In genomic region chr9:78769168-78769567, GRCm38 (mm10) we compare ENCODE assay signal across 9 mouse cellular contexts.
DNase-seq lines count a peak whose midpoint lies in the region; ATAC-seq and TF ChIP-seq lines count a peak whose summit lies in the region.
"Had no signal": no experiment of that assay in that cellular context is flagged by ENCODE, and none has a peak within 500 bp of the region (broad histone marks: within the 10 kb centered on the region; RNA-seq: fewer than 3 reads in every experiment).

No protein-coding gene starts in this region.

- intact Hi-C loops in left cerebral cortex, postnatal 14 days (cut with DNase I): no loop called here

- H3K4me1 ChIP-seq in forebrain, postnatal 0 days (ENCODE audit: insufficient read depth): no peaks in the 10 kb centered on the region
- H3K4me1 ChIP-seq in forebrain, embryonic 10.5 days: no peaks in the 10 kb centered on the region
- no peaks in the 10 kb centered on the region for H3K4me1 ChIP-seq in liver, postnatal 0 days (ENCODE audit: insufficient read depth)
- no peaks in the 10 kb centered on the region for H3K4me1 ChIP-seq in heart, embryonic 11.5 days (ENCODE audit: control insufficient read depth, insufficient read depth, low read length)
- H3K4me1 ChIP-seq: megakaryocyte, embryonic 14.5 days had no signal

- ATAC-seq in forebrain, postnatal 0 days: no peak
- no peak for ATAC-seq in liver, postnatal 0 days
- no peak for ATAC-seq in heart, embryonic 11.5 days (replicated peaks; ENCODE audit: insufficient number of reproducible peaks, low FRiP score, low TSS enrichment)

- 39% methylated on average over 5 of the region's 5 CpGs for WGBS in forebrain, postnatal 0 days
- WGBS in forebrain, embryonic 10.5 days: 46% methylated on average over 5 of the region's 5 CpGs
- WGBS in liver, postnatal 0 days (ENCODE audit: insufficient replicate concordance): 33% methylated on average over 5 of the region's 5 CpGs
- 35% methylated on average over 5 of the region's 5 CpGs for WGBS in heart, embryonic 11.5 days (ENCODE audit: insufficient replicate concordance)

- TF ChIP-seq CTCF in forebrain, postnatal 0 days (IDR thresholded peaks at IDR 0.05; ENCODE audit: low read depth): peak; percentile 67
- peak; percentile 57 for TF ChIP-seq CTCF in liver, postnatal 0 days (IDR thresholded peaks at IDR 0.05; ENCODE audit: low read depth)

- no peaks in the 10 kb centered on the region for H3K36me3 ChIP-seq in forebrain, postnatal 0 days (ENCODE audit: insufficient read depth)
- H3K36me3 ChIP-seq in forebrain, embryonic 10.5 days (replicated peaks): no peaks in the 10 kb centered on the region
- H3K36me3 ChIP-seq in liver, postnatal 0 days (replicated peaks; ENCODE audit: insufficient read depth, low read length): no peaks in the 10 kb centered on the region
- no peaks in the 10 kb centered on the region for H3K36me3 ChIP-seq in heart, embryonic 11.5 days (ENCODE audit: control insufficient read depth, insufficient read depth, low read length)

- H3K9me3 ChIP-seq in forebrain, postnatal 0 days (ENCODE audit: low read length): no peaks in the 10 kb centered on the region
- H3K9me3 ChIP-seq in forebrain, embryonic 10.5 days: no peaks in the 10 kb centered on the region
- H3K9me3 ChIP-seq in liver, postnatal 0 days (ENCODE audit: low read length): no peaks in the 10 kb centered on the region
- H3K9me3 ChIP-seq in heart, embryonic 11.5 days (replicated peaks; ENCODE audit: control insufficient read depth, low read length): no peaks in the 10 kb centered on the region
- H3K9me3 ChIP-seq: megakaryocyte, embryonic 14.5 days had no signal

- H3K27me3 ChIP-seq in forebrain, postnatal 0 days (ENCODE audit: insufficient read depth, low read length): no peaks in the 10 kb centered on the region
- no peaks in the 10 kb centered on the region for H3K27me3 ChIP-seq in forebrain, embryonic 10.5 days (ENCODE audit: poor library complexity, severe bottlenecking)
- no peaks in the 10 kb centered on the region for H3K27me3 ChIP-seq in liver, postnatal 0 days (ENCODE audit: insufficient read depth, low read length)
- no peaks in the 10 kb centered on the region; the same call in 1 of the 2 replicates for H3K27me3 ChIP-seq in heart, embryonic 11.5 days (ENCODE audit: control insufficient read depth, insufficient read depth, low read length)
- H3K27me3 ChIP-seq: megakaryocyte, embryonic 14.5 days had no signal

- no peak overlapping the region for H3K4me2 ChIP-seq in forebrain, postnatal 0 days (ENCODE audit: low read depth)
- no peak overlapping the region for H3K4me2 ChIP-seq in liver, postnatal 0 days (ENCODE audit: low read depth, low read length)
- no peak overlapping the region for H3K4me2 ChIP-seq in heart, embryonic 11.5 days

- peak; percentile 65 for DNase-seq in forebrain, postnatal 0 days
- DNase-seq in forebrain, embryonic 10.5 days (ENCODE audit: extremely low spot score, low spot score): no peak
- DNase-seq in liver, postnatal 0 days: no peak
- DNase-seq in liver (no peak), R1 (ENCODE audit: low read depth, low spot score) (peak; percentile 44)
- peak; percentile 52 to 56 for DNase-seq in left cerebral cortex, postnatal 14 days (ENCODE audit: low spot score in 2 of 2)
- DNase-seq in natural killer cell, adult 2 months (ENCODE audit: low spot score in 2 of 2): no peak

- no peak overlapping the region for H3K4me3 ChIP-seq in forebrain, postnatal 0 days (ENCODE audit: low read depth, low read length)
- no peak overlapping the region for H3K4me3 ChIP-seq in forebrain, embryonic 10.5 days
- H3K4me3 ChIP-seq in liver, postnatal 0 days (ENCODE audit: low read depth, low read length): no peak overlapping the region
- no peak overlapping the region for H3K4me3 ChIP-seq in heart, embryonic 11.5 days (ENCODE audit: low read depth, low read length)
- H3K4me3 ChIP-seq: megakaryocyte, embryonic 14.5 days had no signal

- no peak overlapping the region for H3K9ac ChIP-seq in forebrain, postnatal 0 days
- H3K9ac ChIP-seq in liver, postnatal 0 days (replicated peaks): no peak overlapping the region
- H3K9ac ChIP-seq in heart, embryonic 11.5 days (ENCODE audit: low read depth, low read length): no peak overlapping the region

- no peak overlapping the region for H3K27ac ChIP-seq in forebrain, postnatal 0 days (ENCODE audit: low read depth, low read length)
- no peak overlapping the region for H3K27ac ChIP-seq in forebrain, embryonic 10.5 days
- H3K27ac ChIP-seq in liver, postnatal 0 days (ENCODE audit: low read depth): no peak overlapping the region
- no peak overlapping the region for H3K27ac ChIP-seq in heart, embryonic 11.5 days (ENCODE audit: low read depth, low read length)

- TF ChIP-seq EP300 in liver, postnatal 0 days (IDR thresholded peaks at IDR 0.05; ENCODE audit: low read depth): no peak

Comparison
In these comparisons a context has a peak if more than half of its experiments do, and no peak if none do; other contexts are left out.
1. DNase-seq: peak in forebrain, postnatal 0 days (single experiment), R1 (single experiment) and left cerebral cortex, postnatal 14 days (2 of 2); none in forebrain, embryonic 10.5 days (single experiment), liver, postnatal 0 days (single experiment), liver (single experiment) and natural killer cell, adult 2 months (0 of 2).